In the genomic region with DNA sequence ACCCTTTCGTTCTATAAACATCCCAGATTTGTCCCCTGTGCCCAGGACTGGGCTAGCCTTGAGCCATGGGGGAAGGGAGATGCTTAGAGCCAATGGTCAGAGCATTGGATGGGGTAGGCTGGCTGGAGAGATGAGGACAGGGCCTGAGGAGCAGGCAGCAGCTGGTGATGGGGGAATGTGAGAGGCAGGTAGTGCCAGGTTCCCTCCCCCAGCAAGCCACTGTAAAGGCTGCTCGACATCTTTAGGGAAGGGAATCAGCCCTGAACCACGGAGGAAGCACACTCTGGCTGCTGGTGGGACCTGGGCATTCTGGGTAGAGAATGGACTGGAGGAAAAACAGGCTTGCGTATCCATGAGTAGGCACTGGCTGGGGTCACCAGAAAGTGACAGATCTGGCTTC, we compare ENCODE assay signal across 22 mouse cellular contexts.
DNase-seq lines count a peak whose midpoint lies in the region; ATAC-seq lines count a peak whose summit lies in the region.
"Had no signal": no experiment of that assay in that cellular context is flagged by ENCODE, and none has a peak within 500 bp of the region (broad histone marks: within the 10 kb centered on the region; RNA-seq: fewer than 3 reads in every experiment).

No protein-coding gene starts in this region.

- H3K9ac ChIP-seq in forebrain, embryonic 13.5 days: no peak overlapping the region
- H3K9ac ChIP-seq in heart, embryonic 15.5 days: no peak overlapping the region
- no peak overlapping the region for H3K9ac ChIP-seq in limb, embryonic 12.5 days (replicated peaks)
- no peak overlapping the region for H3K9ac ChIP-seq in stomach, embryonic 15.5 days
- H3K9ac ChIP-seq: forebrain, embryonic 15.5 days; midbrain, embryonic 12.5 days; neural tube, embryonic 12.5 days had no signal

- H3K4me1 ChIP-seq in forebrain, embryonic 10.5 days: peaks cover 26% of the 10 kb centered on the region
- H3K4me1 ChIP-seq in forebrain, embryonic 13.5 days: 0 out of 2 replicates have a peak, but pooled peaks cover 5% of the 10 kb centered on the region
- peaks cover 42% of the 10 kb centered on the region for H3K4me1 ChIP-seq in heart, embryonic 15.5 days (replicated peaks)
- H3K4me1 ChIP-seq in limb, embryonic 12.5 days (replicated peaks): peaks cover 16% of the 10 kb centered on the region; the same call in 1 of the 2 replicates
- H3K4me1 ChIP-seq in limb, embryonic 10.5 days: peaks cover 26% of the 10 kb centered on the region
- peaks cover 16% of the 10 kb centered on the region for H3K4me1 ChIP-seq in stomach, embryonic 15.5 days
- H3K4me1 ChIP-seq: forebrain, embryonic 15.5 days; neural tube, embryonic 12.5 days had no signal

- no peak for ATAC-seq in forebrain, embryonic 13.5 days
- ATAC-seq in heart, embryonic 15.5 days (replicated peaks; ENCODE audit: insufficient number of reproducible peaks, insufficient read depth, low FRiP score, low read depth): no peak
- ATAC-seq in limb, embryonic 12.5 days (ENCODE audit: insufficient number of reproducible peaks, insufficient read depth, low FRiP score, low TSS enrichment, low read depth): no peak
- no peak for ATAC-seq in stomach, embryonic 15.5 days (ENCODE audit: insufficient read depth, low FRiP score, low read depth)
- ATAC-seq: CD4-positive, CD25-positive, alpha-beta regulatory T cell, adult 4 months; forebrain, embryonic 15.5 days; Patski had no signal

- H3K4me3 ChIP-seq in forebrain, embryonic 10.5 days: no peak overlapping the region
- H3K4me3 ChIP-seq in forebrain, embryonic 13.5 days: no peak overlapping the region
- H3K4me3 ChIP-seq in heart, embryonic 15.5 days: no peak overlapping the region
- H3K4me3 ChIP-seq in limb, embryonic 12.5 days (replicated peaks): no peak overlapping the region
- no peak overlapping the region for H3K4me3 ChIP-seq in limb, embryonic 10.5 days
- H3K4me3 ChIP-seq in stomach, embryonic 15.5 days (replicated peaks): no peak overlapping the region
- H3K4me3 ChIP-seq: erythroblast, embryonic 14.5 days; forebrain, embryonic 15.5 days; layer of hippocampus, adult 2 months; midbrain, embryonic 12.5 days; neural tube, embryonic 12.5 days had no signal

- WGBS in forebrain, embryonic 10.5 days: 81% methylated on average over 4 of the region's 4 CpGs
- 73% methylated on average over 4 of the region's 4 CpGs for WGBS in forebrain, embryonic 13.5 days
- WGBS in heart, embryonic 15.5 days: 41% methylated on average over 4 of the region's 4 CpGs
- WGBS in limb, embryonic 12.5 days: 62% methylated on average over 4 of the region's 4 CpGs
- 81% methylated on average over 4 of the region's 4 CpGs for WGBS in limb, embryonic 10.5 days
- 47% methylated on average over 4 of the region's 4 CpGs for WGBS in stomach, embryonic 15.5 days

- no peak for DNase-seq in forebrain, embryonic 10.5 days (ENCODE audit: extremely low spot score, low spot score)
- no peak for DNase-seq in heart, adult 18-20 months
- no peak for DNase-seq in limb, embryonic 10.5 days (ENCODE audit: low spot score)
- no peak for DNase-seq in left cerebral cortex, adult 18-20 months (ENCODE audit: low spot score in 2 of 2)
- DNase-seq: adrenal gland, adult 8-10 months; cerebellum, adult 9-10 months; gastrocnemius, postnatal 14 days; layer of hippocampus, postnatal 36 days; liver; thymus, adult 18-20 months; thymus, postnatal 4 days had no signal

- peaks cover 12% of the 10 kb centered on the region for H3K27me3 ChIP-seq in forebrain, embryonic 10.5 days (ENCODE audit: poor library complexity, severe bottlenecking)
- H3K27me3 ChIP-seq in forebrain, embryonic 13.5 days: no peaks in the 10 kb centered on the region
- H3K27me3 ChIP-seq in heart, embryonic 15.5 days: no peaks in the 10 kb centered on the region
- no peaks in the 10 kb centered on the region for H3K27me3 ChIP-seq in limb, embryonic 12.5 days
- no peaks in the 10 kb centered on the region for H3K27me3 ChIP-seq in limb, embryonic 10.5 days (ENCODE audit: low read depth, poor library complexity, severe bottlenecking)
- no peaks in the 10 kb centered on the region for H3K27me3 ChIP-seq in stomach, embryonic 15.5 days (replicated peaks)
- H3K27me3 ChIP-seq: forebrain, embryonic 15.5 days; midbrain, embryonic 12.5 days; neural tube, embryonic 12.5 days; Patski had no signal

- no peak overlapping the region for H3K4me2 ChIP-seq in forebrain, embryonic 13.5 days
- H3K4me2 ChIP-seq in heart, embryonic 15.5 days: no peak overlapping the region
- no peak overlapping the region for H3K4me2 ChIP-seq in limb, embryonic 12.5 days
- no peak overlapping the region for H3K4me2 ChIP-seq in stomach, embryonic 15.5 days
- H3K4me2 ChIP-seq: forebrain, embryonic 15.5 days; midbrain, embryonic 12.5 days; neural tube, embryonic 12.5 days had no signal

- H3K36me3 ChIP-seq in forebrain, embryonic 10.5 days (replicated peaks): peaks cover 32% of the 10 kb centered on the region
- H3K36me3 ChIP-seq in forebrain, embryonic 13.5 days (ENCODE audit: poor library complexity, severe bottlenecking): 0 out of 2 replicates have a peak, but pooled peaks cover 7% of the 10 kb centered on the region
- peaks cover 21% of the 10 kb centered on the region; the same call in 1 of the 2 replicates for H3K36me3 ChIP-seq in heart, embryonic 15.5 days
- peaks cover 33% of the 10 kb centered on the region for H3K36me3 ChIP-seq in limb, embryonic 12.5 days
- H3K36me3 ChIP-seq in limb, embryonic 10.5 days: peaks cover 37% of the 10 kb centered on the region
- H3K36me3 ChIP-seq in stomach, embryonic 15.5 days: peaks cover 20% of the 10 kb centered on the region; the same call in 1 of the 2 replicates
- H3K36me3 ChIP-seq: forebrain, embryonic 15.5 days had no signal

- peak overlapping the region; percentile 32; the same call in 1 of the 2 replicates for H3K27ac ChIP-seq in forebrain, embryonic 10.5 days
- no peak overlapping the region for H3K27ac ChIP-seq in forebrain, embryonic 13.5 days
- peak overlapping the region; percentile 36; the same call in 1 of the 2 replicates for H3K27ac ChIP-seq in heart, embryonic 15.5 days
- H3K27ac ChIP-seq in limb, embryonic 12.5 days: 0 out of 2 replicates have a peak overlapping the region, but pooled peaks have one; percentile 5
- H3K27ac ChIP-seq in limb, embryonic 10.5 days: no peak overlapping the region; the same call in 1 of the 2 replicates
- peak overlapping the region; percentile 48; the same call in 1 of the 2 replicates for H3K27ac ChIP-seq in stomach, embryonic 15.5 days
- H3K27ac ChIP-seq: forebrain, embryonic 15.5 days; layer of hippocampus, adult 2 months; midbrain, embryonic 12.5 days; neural tube, embryonic 12.5 days had no signal

- no peaks in the 10 kb centered on the region for H3K9me3 ChIP-seq in forebrain, embryonic 10.5 days
- H3K9me3 ChIP-seq in forebrain, embryonic 13.5 days (replicated peaks): no peaks in the 10 kb centered on the region
- H3K9me3 ChIP-seq in heart, embryonic 15.5 days (replicated peaks): no peaks in the 10 kb centered on the region
- H3K9me3 ChIP-seq in limb, embryonic 12.5 days: no peaks in the 10 kb centered on the region
- H3K9me3 ChIP-seq in limb, embryonic 10.5 days (replicated peaks): no peaks in the 10 kb centered on the region
- no peaks in the 10 kb centered on the region for H3K9me3 ChIP-seq in stomach, embryonic 15.5 days
- H3K9me3 ChIP-seq: forebrain, embryonic 15.5 days; midbrain, embryonic 12.5 days; neural tube, embryonic 12.5 days had no signal

Comparison
In these comparisons a context has a peak if more than half of its experiments do, and no peak if none do; other contexts are left out.
1. H3K27ac ChIP-seq: peak in forebrain, embryonic 10.5 days (single experiment), heart, embryonic 15.5 days (single experiment), limb, embryonic 12.5 days (single experiment) and stomach, embryonic 15.5 days (single experiment); none in forebrain, embryonic 13.5 days (single experiment) and limb, embryonic 10.5 days (single experiment).